Mouse (Mus musculus): ENCODE measurements around the gene Lclat1.
"Not testable (repeated sequence)": the region's sequence is repeated elsewhere in the genome, so short reads cannot be mapped to it uniquely, and the experiment has no call there.

Lclat1 gene

DNA sequence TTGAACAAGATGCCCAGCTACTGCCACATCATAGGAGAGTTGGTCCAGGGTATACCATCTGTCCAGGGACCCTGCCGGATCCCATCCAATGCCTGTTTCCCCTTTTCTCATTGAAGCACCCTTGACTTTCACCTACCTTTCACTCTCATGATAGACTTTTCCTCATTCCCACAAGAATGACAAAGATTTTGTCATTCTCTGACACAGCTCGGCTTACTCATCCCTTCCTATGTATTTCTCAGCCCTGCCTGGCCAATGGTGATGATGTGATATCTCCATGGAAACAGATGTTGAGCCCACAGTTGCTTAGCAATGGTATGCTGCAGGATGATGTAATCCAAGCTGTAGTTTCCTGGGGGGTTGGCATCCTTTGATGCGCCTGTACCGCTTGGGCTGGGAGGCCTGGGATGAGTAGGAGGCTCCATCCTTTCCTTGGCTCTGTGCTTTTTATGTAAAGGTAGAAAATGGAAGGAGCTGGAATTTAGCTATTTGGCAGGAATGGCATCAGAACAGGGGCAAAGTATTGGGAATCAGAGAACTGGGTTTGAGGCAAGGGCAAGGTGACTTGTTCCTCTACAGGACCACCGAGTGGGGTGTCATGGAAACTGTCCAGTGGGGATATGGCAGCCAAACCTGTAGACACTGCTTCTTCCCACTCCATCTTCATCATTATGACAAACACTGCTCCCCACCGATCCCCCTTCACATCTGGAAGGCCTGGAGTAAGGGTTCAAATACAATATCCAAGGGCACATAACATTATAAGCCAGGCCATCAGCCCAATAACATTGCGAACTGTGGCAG is 164.2 kb downstream of the Lclat1 start:
- DNase-seq (ENCODE audit: extremely low read depth, low read depth, low spot score), result no peak

DNA sequence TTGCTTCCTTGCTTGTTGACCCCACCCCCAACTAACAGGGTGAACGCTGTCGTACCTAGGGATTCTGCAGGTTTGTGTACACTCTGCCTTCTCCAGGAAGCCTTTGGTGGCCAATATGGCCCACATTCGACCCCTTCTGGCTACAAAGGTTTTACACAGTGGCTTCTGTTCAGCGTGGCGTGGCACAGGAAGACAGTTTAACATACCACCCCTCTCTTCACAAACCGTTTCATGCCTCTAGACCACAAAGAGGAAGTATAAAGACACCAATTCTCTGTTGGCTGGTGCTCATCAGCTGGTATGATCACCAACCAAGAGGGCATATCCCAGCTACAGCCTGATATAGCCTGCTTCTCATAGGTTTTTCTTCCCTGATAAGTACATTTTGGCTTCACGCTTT is 166.0 kb downstream of the Lclat1 start:
- DNase-seq (ENCODE audit: extremely low read depth, low read depth, low spot score), result no peak

DNA sequence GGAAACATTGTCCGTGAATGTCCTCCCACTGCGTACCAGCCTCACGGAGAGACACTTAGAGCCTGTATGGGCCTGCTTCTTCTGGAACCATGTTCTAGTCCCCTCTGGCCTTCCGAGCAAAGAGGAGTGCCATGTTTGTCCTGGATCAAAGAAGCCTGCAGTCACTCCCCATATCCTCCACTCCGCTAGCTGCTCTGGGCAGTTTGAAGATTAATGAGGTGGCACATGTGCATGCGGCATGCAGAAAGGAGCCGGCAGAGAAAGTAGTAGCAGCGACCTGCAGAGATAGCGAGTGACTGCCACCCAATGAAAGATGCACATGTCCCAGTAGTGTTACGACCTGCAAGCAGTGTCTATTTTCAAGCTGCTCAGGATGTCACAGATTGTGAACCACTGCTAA is 167.3 kb downstream of the Lclat1 start:
- DNase-seq (ENCODE audit: extremely low read depth, low read depth, low spot score), result no peak

DNA sequence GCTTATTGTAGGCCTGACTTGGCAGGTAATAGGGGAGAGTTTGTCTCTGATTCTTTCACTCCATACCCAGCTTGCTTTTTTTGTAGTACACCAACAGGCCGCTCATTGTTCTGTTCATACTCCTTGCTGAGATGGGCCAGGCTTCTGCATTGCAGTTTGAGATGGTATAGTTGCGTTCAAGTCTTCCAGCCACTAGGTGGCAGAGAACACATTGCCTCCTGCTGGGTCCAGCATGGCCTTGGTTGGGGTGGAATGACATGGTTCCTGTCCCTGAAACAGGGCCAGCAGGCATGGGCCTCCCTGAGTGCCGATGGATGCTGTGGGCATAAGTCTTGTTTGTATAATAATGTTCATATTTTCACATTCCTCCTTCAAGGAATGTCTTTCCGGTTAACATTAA is 170.0 kb downstream of the Lclat1 start:
- no peak for DNase-seq (ENCODE audit: extremely low read depth, low read depth, low spot score)

DNA sequence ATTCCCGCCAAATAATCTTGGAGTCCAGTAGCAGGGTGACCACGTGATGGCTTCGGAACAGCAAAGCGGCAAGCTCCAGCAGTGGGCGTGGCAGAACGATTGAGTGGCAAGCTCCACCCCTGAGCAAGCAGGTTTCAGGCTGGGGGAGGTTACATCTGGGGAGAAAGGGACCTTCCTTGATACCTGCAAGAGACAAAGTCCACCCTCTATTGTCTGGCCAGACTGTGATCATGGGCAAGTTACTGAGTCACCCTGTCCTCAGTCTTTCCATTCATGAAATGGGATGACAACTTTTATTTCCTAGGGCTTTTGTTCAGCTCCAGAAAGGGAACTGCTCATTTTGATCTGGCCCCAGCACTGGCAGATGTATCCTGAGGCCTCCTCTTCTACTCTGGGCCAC is 174.9 kb downstream of the Lclat1 start:
- DNase-seq (ENCODE audit: extremely low read depth, low read depth, low spot score), result not testable (repeated sequence)

DNA sequence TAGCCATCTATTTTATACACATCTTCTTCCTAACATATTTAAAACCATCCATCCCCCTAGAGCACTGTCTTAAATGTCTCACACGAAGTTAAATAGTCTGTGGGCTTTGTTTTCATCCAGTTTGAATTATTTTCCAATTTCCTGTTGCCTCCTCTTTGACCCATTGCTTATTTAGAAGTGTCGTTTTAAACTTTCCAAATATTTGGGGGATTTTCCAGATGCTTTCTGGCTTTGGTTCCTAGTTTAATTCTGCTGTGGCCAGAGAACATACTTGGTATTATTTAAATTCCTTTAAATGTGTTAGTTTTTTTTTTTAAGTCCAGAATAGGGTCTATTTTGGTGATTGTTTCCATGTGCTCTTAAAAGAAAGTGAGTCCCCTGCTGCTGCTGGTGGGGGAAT is 176.5 kb downstream of the Lclat1 start:
- no peak for DNase-seq (ENCODE audit: extremely low read depth, low read depth, low spot score)
